Mouse (Mus musculus) CH12.LX (cell line): ENCODE results near the gene Guca1b. TPM values are rescaled to one million over a fixed set of nuclear protein-coding genes. Genes with fewer than 3 reads are reported as not detected.

Source experiments
- DNase-seq: peaks from one replicate; pipeline ENCODE4 v3.0.0-alpha.2; 2013; ENCODE audit errors: extremely low read depth
- H3K27ac ChIP-seq: 2 replicates; pipeline ENCODE4 v1.5.1; 2012; ENCODE audit warnings: low read depth, mild to moderate bottlenecking, control low read depth, moderate library complexity; ENCODE audit not compliant: insufficient read depth
- H3K27me3 ChIP-seq: replicated peaks from 2 replicates; pipeline ENCODE3; 2012; ENCODE audit warnings: inconsistent platforms
- H3K36me3 ChIP-seq, 2 experiments: replicated peaks in 1 of 2; 2 replicates each; pipeline versions ENCODE3 to v1.6.1; 2012; ENCODE audit warnings: inconsistent platforms in 1 of 2, low read length in 1 of 2, mild to moderate bottlenecking in 1 of 2, mixed read lengths in 1 of 2, moderate library complexity in 1 of 2; ENCODE audit not compliant: control insufficient read depth in 1 of 2, insufficient read depth in 1 of 2
- H3K4me1 ChIP-seq, 2 experiments: 2 replicates each; pipeline ENCODE4 v1.6.1; 2012; ENCODE audit warnings: inconsistent platforms in 1 of 2, moderate library complexity in 1 of 2; ENCODE audit not compliant: insufficient read depth in 2 of 2, control insufficient read depth in 1 of 2
- H3K4me2 ChIP-seq: 2 replicates; pipeline ENCODE4 v1.6.1; 2012; ENCODE audit warnings: low read depth, mild to moderate bottlenecking, control low read depth; ENCODE audit not compliant: poor library complexity, insufficient read depth, severe bottlenecking
- H3K4me3 ChIP-seq, 3 experiments: fragments of 150-350 bp in 1 of 3; sonication (generic) in 1 of 3; replicated peaks in 1 of 3; 2 replicates each; pipeline versions ENCODE3 to v1.5.1; 2011 to 2012; ENCODE audit warnings: low read depth in 2 of 3, low read length in 2 of 3, mild to moderate bottlenecking in 2 of 3, moderate library complexity in 2 of 3, control low read depth in 1 of 3, improper control_type of control experiment in 1 of 3, inconsistent platforms in 1 of 3, mixed read lengths in 1 of 3; ENCODE audit not compliant: poor library complexity in 1 of 3
- H3K79me2 ChIP-seq: replicated peaks from 2 replicates; pipeline ENCODE4 v1.6.1; 2012; ENCODE audit warnings: mild to moderate bottlenecking, moderate library complexity; ENCODE audit not compliant: control insufficient read depth, poor library complexity, insufficient read depth, severe bottlenecking; ENCODE audit errors: extremely low read depth
- H3K9ac ChIP-seq: 2 replicates; pipeline ENCODE4 v1.6.1; 2012; ENCODE audit warnings: low read depth, mild to moderate bottlenecking, control low read depth, moderate library complexity; ENCODE audit not compliant: insufficient read depth
- H3K9me3 ChIP-seq: replicated peaks from 2 replicates; pipeline ENCODE3; 2012; ENCODE audit warnings: low read length, inconsistent platforms, mixed read lengths
- BHLHE40 ChIP-seq: IDR thresholded peaks from 2 replicates; pipeline ENCODE4 v1.6.1; 2011; ENCODE audit warnings: mild to moderate bottlenecking, low read depth, low read length, improper control_type of control experiment
- CHD1 ChIP-seq: IDR thresholded peaks from 2 replicates; pipeline ENCODE4 v1.6.1; 2012; ENCODE audit warnings: low read depth, low read length, improper control_type of control experiment, inconsistent platforms
- CHD2 ChIP-seq: IDR thresholded peaks from 2 replicates; pipeline ENCODE4 v1.6.1; 2011; ENCODE audit warnings: low read length, improper control_type of control experiment
- EP300 ChIP-seq: IDR thresholded peaks from 2 replicates; pipeline ENCODE4 v1.6.1; 2011; ENCODE audit warnings: low read length, improper control_type of control experiment
- ETS1 ChIP-seq: conservative IDR thresholded peaks from 2 replicates; pipeline ENCODE4 v1.6.1; 2012; ENCODE audit warnings: low read depth, mild to moderate bottlenecking, inconsistent platforms, low read length, improper control_type of control experiment, moderate library complexity
- GABPA ChIP-seq: IDR thresholded peaks from 2 replicates; pipeline ENCODE4 v1.6.1; 2012; ENCODE audit warnings: low read depth, low read length, improper control_type of control experiment, inconsistent platforms; ENCODE audit not compliant: insufficient replicate concordance
- HCFC1 ChIP-seq: IDR thresholded peaks from 2 replicates; pipeline ENCODE4 v1.6.1; 2012; ENCODE audit warnings: low read depth, mild to moderate bottlenecking, inconsistent platforms, low read length, improper control_type of control experiment
- IRF4 ChIP-seq: IDR thresholded peaks from 2 replicates; pipeline ENCODE4 v1.6.1; 2014; ENCODE audit warnings: low read depth, mild to moderate bottlenecking, inconsistent platforms, low read length, improper control_type of control experiment
- JUND ChIP-seq: conservative IDR thresholded peaks from 2 replicates; pipeline ENCODE4 v1.6.1; 2011; ENCODE audit warnings: low read depth, low read length, improper control_type of control experiment
- MAFK ChIP-seq: IDR thresholded peaks from 2 replicates; pipeline ENCODE4 v1.6.1; 2011; ENCODE audit warnings: low read length, improper control_type of control experiment; ENCODE audit not compliant: insufficient replicate concordance
- MAX ChIP-seq: IDR thresholded peaks from 2 replicates; pipeline ENCODE4 v1.6.1; 2011; ENCODE audit warnings: low read length, improper control_type of control experiment
- MAZ ChIP-seq: IDR thresholded peaks from 2 replicates; pipeline ENCODE4 v1.6.1; 2012; ENCODE audit warnings: low read depth, mild to moderate bottlenecking, inconsistent platforms, low read length, improper control_type of control experiment, moderate library complexity
- MEF2A ChIP-seq: IDR thresholded peaks from 2 replicates; pipeline ENCODE4 v1.6.1; 2014; ENCODE audit warnings: low read depth, mild to moderate bottlenecking, inconsistent platforms, low read length, improper control_type of control experiment, borderline replicate concordance
- MYC ChIP-seq: IDR thresholded peaks from 2 replicates; pipeline ENCODE4 v1.6.1; 2011; ENCODE audit warnings: low read depth, mild to moderate bottlenecking, improper control_type of control experiment, low read length
- PAX5 ChIP-seq: IDR thresholded peaks from 2 replicates; pipeline ENCODE4 v1.6.1; 2012; ENCODE audit warnings: low read length, inconsistent platforms, mixed read lengths
- POLR2A ChIP-seq: IDR thresholded peaks from 2 replicates; pipeline ENCODE4 v1.6.1; 2011; ENCODE audit warnings: low read depth, mild to moderate bottlenecking, improper control_type of control experiment, low read length
- RCOR1 ChIP-seq: conservative IDR thresholded peaks from 2 replicates; pipeline ENCODE4 v1.6.1; 2012; ENCODE audit warnings: low read depth, mild to moderate bottlenecking, inconsistent platforms, low read length, improper control_type of control experiment
- SIN3A ChIP-seq: IDR thresholded peaks from 2 replicates; pipeline ENCODE4 v1.6.1; 2012; ENCODE audit warnings: low read length, improper control_type of control experiment, inconsistent platforms
- TBP ChIP-seq: conservative IDR thresholded peaks from 2 replicates; pipeline ENCODE4 v1.6.1; 2011; ENCODE audit warnings: low read depth, low read length, improper control_type of control experiment
- TCF12 ChIP-seq: IDR thresholded peaks from 2 replicates; pipeline ENCODE4 v1.6.1; 2014; ENCODE audit warnings: low read depth, mild to moderate bottlenecking, inconsistent platforms, low read length, improper control_type of control experiment
- UBTF ChIP-seq: IDR thresholded peaks from 2 replicates; pipeline ENCODE4 v1.6.1; 2012; ENCODE audit warnings: low read depth, mild to moderate bottlenecking, inconsistent platforms, low read length, improper control_type of control experiment, moderate library complexity
- USF2 ChIP-seq: conservative IDR thresholded peaks from 2 replicates; pipeline ENCODE4 v1.6.1; 2011; ENCODE audit warnings: low read depth, low read length, improper control_type of control experiment
- ZMIZ1 ChIP-seq: IDR thresholded peaks from 2 replicates; pipeline ENCODE4 v1.6.1; 2012; ENCODE audit warnings: low read depth, mild to moderate bottlenecking, inconsistent platforms, low read length, improper control_type of control experiment
- dilution Hi-C: fragments of 300-500 bp; cut with MboI; formaldehyde crosslinking; loops from 2 replicates; pipeline ENCODE4 v1.14.3; 2020; ENCODE audit warnings: low sequenced_read_pairs; ENCODE audit not compliant: extremely low pct_unique_long_range_greater_than_20kb, extremely low pct_ligation_motif_present
- in situ Hi-C: fragments of 300-500 bp; cut with MboI; formaldehyde crosslinking; loops from 3 replicates; pipeline ENCODE4 v1.14.3; 2019; ENCODE audit warnings: low sequenced_read_pairs, low pct_ligation_motif_present, low pct_unique_long_range_greater_than_20kb, mixed read lengths
- polyA plus RNA-seq: library from polyadenylated mRNA; unstranded; fragments of >175 nt; gene quantifications from 2 replicates; pipeline ENCODE4 v1.2.1, GENCODE M21; 2012; ENCODE audit warnings: low read depth; ENCODE audit not compliant: insufficient read length
- total RNA-seq, 2 experiments: library from RNA; depleted of rRNA; stranded (reverse); fragments of 300-350 nt in 1 of 2; fragments of >200 nt in 1 of 2; gene quantifications; 2 replicates each; pipeline ENCODE4 v1.2.3; 2012 to 2014

Gene Guca1b
- total and polyA plus RNA-seq, 3 experiments, result 0.59 to 1.6 (median 0.62) TPM

DNA sequence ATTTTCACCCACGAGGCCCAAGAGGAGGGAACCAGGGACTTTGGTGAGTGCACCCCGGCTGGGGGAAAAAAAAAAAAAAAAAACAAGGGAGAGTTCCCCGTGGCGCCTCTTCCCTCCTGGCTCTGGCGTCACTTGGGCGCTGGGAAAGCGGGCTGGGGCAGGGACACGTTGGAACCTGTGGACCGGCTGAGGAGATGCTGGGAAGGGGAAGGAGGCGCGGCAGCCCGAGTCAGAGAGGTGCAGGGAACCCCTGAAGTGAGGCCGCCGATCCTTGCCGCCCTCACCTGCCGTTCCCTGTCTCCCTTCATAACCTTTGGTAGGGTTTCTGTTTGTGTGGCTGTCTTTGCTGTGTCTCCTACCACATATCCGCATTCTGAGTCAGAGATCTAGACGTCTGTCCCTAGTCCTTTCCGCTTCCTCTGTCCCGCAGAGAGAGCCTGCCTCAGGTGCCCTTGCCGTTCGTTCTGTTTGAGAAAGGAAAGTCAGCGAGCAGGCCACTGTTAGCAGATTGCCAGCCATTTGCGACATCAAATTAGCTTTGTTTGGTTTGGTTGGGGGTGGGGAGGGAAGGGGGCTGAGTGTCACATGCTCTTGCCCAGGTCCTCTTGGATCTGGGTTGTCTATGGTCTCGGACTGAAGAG is 51.8 kb downstream of the Guca1b start, which contains the start of gene 1700001C19Rik:
Gene 1700001C19Rik, minus strand, starts transcription at position 470 of the 641 bp plus-strand sequence.
- peaks cover 4 to 31% of the 10 kb centered on the region in 2 experiments for H3K4me1 ChIP-seq
- no peaks in the 10 kb centered on the region for H3K27me3 ChIP-seq
- no peak for TF ChIP-seq MAFK
- no peak for TF ChIP-seq HCFC1
- TF ChIP-seq ETS1, result no peak
- no peak for TF ChIP-seq IRF4
- TF ChIP-seq CHD2, result no peak
- TF ChIP-seq SIN3A, result no peak
- TF ChIP-seq UBTF, result no peak
- no peak for TF ChIP-seq GABPA
- dilution Hi-C loops (no loop called here), in situ Hi-C loops (no loop called here)
- no peaks in the 10 kb centered on the region for H3K36me3 ChIP-seq
- no peak within 1 kb of the TSS for H3K4me3 ChIP-seq
- H3K79me2 ChIP-seq, result no peaks in the 10 kb centered on the region
- DNase-seq, result no peak
- no peak within 1 kb of the TSS for H3K27ac ChIP-seq
- peaks cover 8% of the 10 kb centered on the region for H3K9me3 ChIP-seq
- no peak within 1 kb of the TSS for H3K4me2 ChIP-seq
- no peak within 1 kb of the TSS for H3K9ac ChIP-seq

DNA sequence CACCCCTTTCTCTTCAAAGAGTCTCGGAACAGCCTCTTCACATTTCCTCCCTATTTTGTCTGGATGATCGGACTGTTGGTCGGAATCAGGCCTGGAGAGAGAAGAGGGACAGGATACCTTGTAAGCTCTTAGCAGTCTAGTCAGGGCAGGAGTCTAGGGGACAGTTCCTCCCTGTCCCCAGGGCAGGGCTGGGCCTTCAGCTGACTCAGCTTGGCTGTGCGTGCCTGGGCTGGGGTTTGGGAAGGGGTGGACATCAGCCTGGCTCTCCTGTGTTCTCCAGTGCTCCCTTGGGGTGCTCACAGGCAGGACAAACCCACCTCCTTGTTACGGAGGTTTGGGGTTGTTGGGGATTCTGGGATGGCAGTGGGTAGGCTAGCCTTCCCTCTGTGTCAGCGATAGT is 53.4 kb downstream of the Guca1b start:
- TF ChIP-seq RCOR1 (no peak), EP300 (no peak), ETS1 (no peak), MAZ (no peak), MYC (no peak), CHD1 (no peak), POLR2A (no peak), TCF12 (no peak), BHLHE40 (no peak), USF2 (no peak), MAFK (no peak), MAX (no peak), JUND (no peak), ZMIZ1 (no peak), HCFC1 (no peak), PAX5 (no peak), MEF2A (no peak), GABPA (no peak), TBP (no peak), UBTF (no peak)
- H3K4me3 ChIP-seq, result no peak overlapping the region
- no peak overlapping the region for H3K27ac ChIP-seq
- in situ Hi-C loops (no loop called here), dilution Hi-C loops (no loop called here)
- H3K9me3 ChIP-seq, result peaks cover 8% of the 10 kb centered on the region
- H3K4me2 ChIP-seq, result no peak overlapping the region
- peaks cover 4 to 31% of the 10 kb centered on the region in 2 experiments for H3K4me1 ChIP-seq
- no peaks in the 10 kb centered on the region for H3K36me3 ChIP-seq
- no peak overlapping the region for H3K9ac ChIP-seq
- H3K79me2 ChIP-seq, result no peaks in the 10 kb centered on the region
- DNase-seq, result no peak
- H3K27me3 ChIP-seq, result no peaks in the 10 kb centered on the region
